Mouse (Mus musculus): ENCODE measurements around the gene BC147527.
"Not testable (repeated sequence)": the region's sequence is repeated elsewhere in the genome, so short reads cannot be mapped to it uniquely, and the experiment has no call there.

Gene BC147527

DNA sequence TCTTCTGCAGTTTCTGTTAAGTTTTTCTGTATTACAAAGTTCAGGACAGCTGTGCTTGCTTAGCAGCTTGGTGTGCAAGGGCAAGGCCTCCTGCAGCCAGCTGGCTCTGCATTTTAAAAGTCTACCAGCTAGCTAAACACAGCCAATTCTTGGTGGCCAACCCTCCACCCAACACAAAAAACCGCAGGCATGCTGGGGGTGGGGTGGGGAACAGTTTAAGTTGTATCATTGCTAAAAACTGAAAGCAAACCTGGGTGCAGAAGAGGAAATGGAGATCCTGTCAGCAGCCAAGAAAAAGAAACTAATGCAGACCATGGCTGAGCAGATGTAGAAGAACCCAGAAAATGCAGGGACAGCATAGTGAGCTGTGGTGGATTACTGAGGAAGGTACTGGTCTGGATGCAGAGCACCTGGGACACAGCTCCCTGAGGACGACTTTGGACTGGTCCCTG is at the start of gene BC147527:
BC147527 (plus strand) TSS at position 402 of the 452 bp plus-strand sequence.
- in situ Hi-C loops (cut with MseI, MboI): no loop called here

DNA sequence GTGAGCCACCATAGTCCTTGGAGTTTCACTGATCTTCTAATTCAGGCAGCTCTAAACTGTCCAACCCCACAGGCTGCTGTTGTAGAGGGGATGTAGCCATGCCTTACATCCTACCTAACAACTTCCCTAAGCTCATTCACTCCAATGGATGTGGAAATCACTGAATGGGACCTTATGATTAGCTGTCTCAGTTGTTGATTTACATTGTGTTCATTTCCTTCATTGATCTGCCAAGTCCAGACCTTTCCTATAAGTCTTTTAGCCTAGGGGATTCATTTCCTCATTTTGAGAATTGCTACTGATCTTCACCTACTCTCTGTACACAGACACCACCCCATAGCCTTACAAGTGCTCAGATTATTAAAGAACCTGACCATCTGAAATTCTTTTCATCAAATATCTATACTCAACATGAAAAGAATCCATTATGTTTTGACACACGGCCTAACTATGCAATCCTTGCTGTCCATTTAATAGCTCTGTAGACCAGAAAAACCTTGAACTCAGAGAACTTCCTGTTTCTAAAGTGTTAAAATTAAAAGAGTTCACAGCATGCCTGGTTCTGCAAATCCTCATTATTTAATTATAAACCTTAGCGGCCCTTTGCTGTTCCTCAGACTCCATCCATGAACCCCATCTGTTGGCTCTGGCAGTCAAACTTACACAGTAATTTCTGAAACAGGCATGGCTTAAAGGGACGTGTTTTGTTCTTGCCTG is 48.8 kb upstream of the BC147527 start:
- in situ Hi-C loops (cut with MseI, MboI): not testable (repeated sequence)

DNA sequence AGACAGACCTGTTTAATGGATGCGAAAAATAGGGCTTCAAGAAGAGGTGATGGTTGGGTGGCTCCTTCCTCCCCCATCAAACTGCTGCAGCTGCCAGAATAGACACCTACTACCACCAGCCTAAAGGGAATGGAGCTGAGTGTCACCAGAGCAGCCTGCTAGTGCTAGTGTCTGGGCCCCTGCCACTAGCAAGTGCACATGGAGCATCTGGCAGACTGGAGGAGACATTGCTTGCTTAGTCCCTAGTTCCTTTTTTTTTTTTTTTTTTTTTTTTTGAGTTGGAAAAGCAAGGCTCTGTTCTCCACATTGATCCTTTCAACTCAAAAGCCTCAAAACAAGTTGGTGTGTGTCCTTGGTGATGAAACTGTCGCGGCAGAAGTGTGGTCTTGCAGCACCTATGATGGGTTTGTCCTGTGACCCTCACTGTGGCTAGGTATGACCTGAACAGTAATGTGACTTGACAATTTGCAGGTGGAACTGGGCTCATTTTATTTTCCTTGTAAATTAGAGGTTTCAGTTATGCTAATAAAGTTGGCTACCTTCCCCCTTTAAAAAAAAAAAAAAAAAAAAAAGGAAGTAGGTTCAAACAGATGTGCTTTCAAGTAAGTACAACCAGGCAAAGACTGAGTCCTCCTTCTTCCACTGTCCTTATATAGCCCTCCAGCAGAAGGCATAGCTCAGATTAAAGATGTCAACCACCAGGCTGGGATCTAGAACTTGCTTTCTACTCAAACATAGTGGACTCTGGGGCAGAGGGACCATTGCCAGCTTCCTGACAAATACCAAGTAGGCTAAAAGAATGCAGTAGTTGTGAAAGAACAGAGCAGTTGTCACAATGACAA is 41.2 kb upstream of the BC147527 start:
- in situ Hi-C loops (cut with MseI, MboI): not testable (repeated sequence)

- in situ Hi-C loops (cut with MseI, MboI): not testable (repeated sequence)
Measured at GRCm38 (mm10) chr13:120259718-120260117, 40.5 kb upstream of the BC147527 start.

DNA sequence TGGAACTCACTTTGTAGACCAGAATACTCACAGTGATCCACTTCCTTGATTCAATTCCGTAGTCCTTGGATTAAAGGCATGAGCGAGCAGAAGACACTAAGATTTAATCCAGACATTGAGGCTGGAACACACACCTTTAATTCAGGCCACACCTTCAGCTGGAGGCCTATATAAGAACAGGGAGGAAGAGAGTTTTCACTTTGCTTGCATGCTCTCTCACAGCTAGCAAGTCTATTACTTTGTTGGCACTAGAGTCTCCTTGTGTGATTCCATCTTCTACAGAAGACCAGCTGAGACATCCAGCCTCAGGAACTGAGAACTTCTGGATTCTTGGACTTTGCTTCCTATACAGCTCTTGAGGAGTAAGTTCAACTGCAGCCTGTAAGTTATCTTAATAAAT is 37.3 kb upstream of the BC147527 start, which contains the start of gene AF067061:
AF067061 (plus strand) TSS at position 245 of the 400 bp plus-strand sequence.
- in situ Hi-C loops (cut with MseI, MboI): not testable (repeated sequence)

DNA sequence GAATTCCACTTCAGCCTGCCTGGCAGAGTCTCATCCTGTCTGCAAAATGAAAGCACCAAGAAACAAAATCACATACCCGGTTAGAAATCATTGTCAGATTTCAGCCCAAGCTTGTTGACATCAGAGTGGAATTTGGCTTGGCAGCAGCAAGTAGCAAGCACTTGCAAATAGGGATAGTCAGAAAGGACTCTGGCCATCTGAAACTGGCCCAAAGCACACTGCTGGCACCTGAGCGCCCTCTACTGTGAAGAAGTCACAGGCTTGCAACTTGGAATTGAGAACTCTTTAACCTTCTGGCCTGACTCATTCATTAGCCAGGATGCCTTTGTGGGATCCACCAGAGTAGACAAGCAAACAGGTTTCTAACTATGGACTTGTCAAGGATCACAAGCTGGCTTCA is 22.4 kb upstream of the BC147527 start:
- in situ Hi-C loops (cut with MseI, MboI): not testable (repeated sequence)

DNA sequence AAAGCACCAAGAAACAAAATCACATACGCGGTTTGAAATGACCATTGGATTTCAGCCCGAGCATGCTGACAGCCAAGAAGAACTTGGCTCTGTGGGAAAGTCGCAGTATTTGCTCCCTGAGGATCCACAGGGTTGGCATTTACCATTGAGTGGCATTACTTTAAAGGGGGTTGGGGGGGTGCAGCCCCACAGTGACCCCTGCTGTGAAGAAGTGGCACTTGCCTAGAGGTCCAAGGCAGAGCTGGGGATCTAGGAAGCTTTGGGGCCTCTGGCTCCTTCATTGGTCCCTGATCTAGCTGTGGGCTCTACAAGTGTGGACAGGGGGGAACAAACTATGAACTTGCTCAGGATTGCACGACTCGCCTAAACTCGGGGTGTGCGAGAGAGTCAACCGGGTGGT is 21.4 kb upstream of the BC147527 start:
- in situ Hi-C loops (cut with MseI, MboI): no loop called here

DNA sequence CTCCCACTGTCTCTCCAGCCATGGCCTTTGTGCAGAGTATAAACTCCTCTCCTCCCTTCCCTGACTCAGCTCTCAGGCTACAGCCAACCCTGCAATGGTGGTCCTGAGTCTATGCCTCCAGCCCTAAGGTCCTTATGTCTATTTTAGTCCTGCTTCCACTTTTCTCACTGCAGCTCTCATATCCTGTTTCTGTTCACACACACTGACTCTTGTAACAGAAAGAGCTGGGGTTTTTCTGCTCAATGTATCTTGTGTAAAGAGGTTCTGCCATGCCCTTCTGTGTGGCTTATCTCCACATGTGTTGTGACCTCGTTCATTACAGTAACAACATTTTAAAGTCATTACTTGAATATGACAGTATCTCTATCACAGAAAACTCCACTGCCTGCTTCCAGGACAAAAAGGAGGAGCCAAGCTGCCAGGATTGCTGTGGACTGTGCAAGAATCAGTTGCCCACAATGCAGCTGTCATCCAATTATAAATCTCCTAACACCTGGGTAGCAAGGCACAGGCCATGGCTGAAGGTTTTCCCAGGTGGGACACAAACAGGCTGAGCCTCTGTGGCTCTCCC is 783 bp upstream of the BC147527 start:
- in situ Hi-C loops (cut with MseI, MboI): no loop called here

GRCm38 (mm10) chr13:120300853-120301252 is 661 bp downstream of the BC147527 start:
- in situ Hi-C loops (cut with MseI, MboI): no loop called here

- in situ Hi-C loops (cut with MseI, MboI): no loop called here
Measured at GRCm38 (mm10) chr13:120310749-120311148, 10.6 kb downstream of the BC147527 start.

DNA sequence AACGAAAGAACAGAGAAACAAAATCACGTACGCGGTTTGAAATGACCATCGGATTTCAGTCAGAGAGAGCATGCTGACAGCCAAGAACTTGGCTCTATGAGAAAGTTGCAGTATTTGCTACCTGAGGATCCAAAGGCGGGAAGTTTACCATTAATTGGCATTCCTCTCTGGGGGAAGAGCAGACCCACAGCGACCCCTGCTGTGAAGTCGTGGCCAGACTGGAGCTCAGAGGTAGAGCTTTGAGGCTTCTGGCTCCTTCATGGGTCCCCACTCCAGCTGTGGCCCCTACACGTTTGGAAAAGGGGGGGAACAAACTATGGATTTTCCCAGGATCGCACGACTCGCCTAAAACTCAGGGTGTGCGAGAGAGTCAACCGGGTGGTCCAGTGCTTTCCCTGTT is 13.4 kb downstream of the BC147527 start:
- in situ Hi-C loops (cut with MseI, MboI): no loop called here

GRCm38 (mm10) chr13:120316578-120316977 is 16.4 kb downstream of the BC147527 start, which contains the start of gene Tcstv3:
TSS of gene Tcstv3 (plus strand) at chr13:120316878.
- in situ Hi-C loops (cut with MseI, MboI): not testable (repeated sequence)

- in situ Hi-C loops (cut with MseI, MboI): no loop called here
Measured at GRCm38 (mm10) chr13:120320183-120320582, 20.0 kb downstream of the BC147527 start.

DNA sequence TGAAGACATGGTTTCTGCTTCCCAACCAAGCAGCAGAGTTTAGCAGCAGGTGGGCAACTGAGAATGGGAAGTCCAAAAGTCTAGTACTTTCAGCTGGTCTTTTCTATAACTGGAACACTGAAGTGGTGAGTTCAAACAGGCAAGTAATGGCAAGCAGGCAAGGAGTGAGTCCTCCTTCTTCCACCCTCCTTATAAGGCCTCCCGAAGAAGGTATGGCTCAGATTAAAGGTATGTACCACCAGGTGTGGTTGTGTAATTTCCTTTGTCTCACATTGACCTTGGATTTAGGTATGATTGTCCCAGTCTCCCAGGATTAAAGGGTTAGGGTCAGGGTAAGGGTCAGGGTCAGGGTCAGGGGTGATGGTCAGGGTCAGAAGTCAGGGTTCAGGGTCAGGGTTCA is 20.5 kb downstream of the BC147527 start:
- in situ Hi-C loops (cut with MseI, MboI): no loop called here

Measured in mouse trophoblast stem cell (cell line).